Mouse (Mus musculus) thymus, postnatal 4 days (tissue): ENCODE measurements around the gene 1700013F07Rik.
"Not testable (repeated sequence)": the region's sequence is repeated elsewhere in the genome, so short reads cannot be mapped to it uniquely, and the experiment has no call there.

Experiments used
- DNase-seq: peaks from one replicate; pipeline ENCODE4 v3.0.0; 2021

The 1700013F07Rik gene

GRCm38 (mm10) chr3:108554587-108555312 is 20.8 kb downstream of the 1700013F07Rik start:
- DNase-seq: peak; percentile 94

GRCm38 (mm10) chr3:108557888-108558287 is 23.9 kb downstream of the 1700013F07Rik start:
- no peak for DNase-seq

GRCm38 (mm10) chr3:108562133-108562730 is 28.3 kb downstream of the 1700013F07Rik start, which contains the start of gene Tmem167b:
Tmem167b (minus strand) TSS chr3:108562466.
- DNase-seq: peak; percentile 93

GRCm38 (mm10) chr3:108562777-108563271 is 28.9 kb downstream of the 1700013F07Rik start:
- peak; percentile 55 for DNase-seq

GRCm38 (mm10) chr3:108563309-108563708 is 29.4 kb downstream of the 1700013F07Rik start:
- DNase-seq: peak; percentile 90

- no peak for DNase-seq
Measured at GRCm38 (mm10) chr3:108567990-108568877, 34.3 kb downstream of the 1700013F07Rik start.

- DNase-seq: not testable (repeated sequence)
Measured at GRCm38 (mm10) chr3:108569636-108570035, 35.7 kb downstream of the 1700013F07Rik start.

GRCm38 (mm10) chr3:108570813-108571212 is 36.9 kb downstream of the 1700013F07Rik start:
- DNase-seq: no peak

- DNase-seq: peak; percentile 96
Measured at GRCm38 (mm10) chr3:108571443-108572294, 37.7 kb downstream of the 1700013F07Rik start, which contains the start of gene Taf13. Taf13 (plus strand) TSS chr3:108571698.

- DNase-seq: no peak
Measured at GRCm38 (mm10) chr3:108572309-108573010, 38.5 kb downstream of the 1700013F07Rik start.

GRCm38 (mm10) chr3:108574018-108574417 is 40.1 kb downstream of the 1700013F07Rik start:
- no peak for DNase-seq

- no peak for DNase-seq
Measured at GRCm38 (mm10) chr3:108584580-108584979, 50.6 kb downstream of the 1700013F07Rik start.

- DNase-seq: no peak
Measured at GRCm38 (mm10) chr3:108588446-108588845, 54.5 kb downstream of the 1700013F07Rik start.

GRCm38 (mm10) chr3:108590786-108591529 is 57.0 kb downstream of the 1700013F07Rik start, which contains the start of gene Wdr47:
Wdr47 (plus strand) TSS chr3:108591279.
- DNase-seq: peak; percentile 98

- DNase-seq: no peak
Measured at GRCm38 (mm10) chr3:108591530-108592522, 57.9 kb downstream of the 1700013F07Rik start.
